Mouse (Mus musculus) neural tube, embryonic 13.5 days (tissue): ENCODE measurements around the gene Pabpc4. TPM values are rescaled to one million over a fixed set of nuclear protein-coding genes. Genes with fewer than 3 reads are reported as not detected.
A peak's percentile ranks its signal among the peaks of the same experiment; 100 is the strongest.
"Not testable (repeated sequence)": the region's sequence is repeated elsewhere in the genome, so short reads cannot be mapped to it uniquely, and the experiment has no call there.

Experiments used
- ATAC-seq: fragments of 200-750 bp; cut with Nextera tagmentation; 2 replicates; pipeline ENCODE4 v1.8.0; 2017; ENCODE audit warnings: low read depth, mild to moderate bottlenecking, moderate TSS enrichment, moderate library complexity
- H3K27ac ChIP-seq: fragments of 300-500 bp; sonication (generic); replicated peaks from 2 replicates; pipeline ENCODE4 v1.5.1; 2015; ENCODE audit warnings: moderate library complexity, mild to moderate bottlenecking, inconsistent platforms
- H3K27me3 ChIP-seq: fragments of 300-500 bp; sonication (generic); 2 replicates; pipeline ENCODE4 v1.6.1; 2015; ENCODE audit warnings: mild to moderate bottlenecking, inconsistent platforms
- H3K36me3 ChIP-seq: fragments of 300-500 bp; sonication (generic); 2 replicates; pipeline ENCODE4 v1.6.1; 2015; ENCODE audit warnings: mild to moderate bottlenecking, inconsistent platforms
- H3K4me1 ChIP-seq: fragments of 300-500 bp; sonication (generic); replicated peaks from 2 replicates; pipeline ENCODE4 v1.6.1; 2015; ENCODE audit warnings: inconsistent platforms
- H3K4me2 ChIP-seq: fragments of 300-500 bp; sonication (generic); 2 replicates; pipeline ENCODE4 v1.6.1; 2015; ENCODE audit warnings: inconsistent platforms, mild to moderate bottlenecking, moderate library complexity
- H3K4me3 ChIP-seq: fragments of 300-500 bp; sonication (generic); 2 replicates; pipeline ENCODE4 v1.5.1; 2015; ENCODE audit warnings: mild to moderate bottlenecking, inconsistent platforms
- H3K9ac ChIP-seq: fragments of 300-500 bp; sonication (generic); 2 replicates; pipeline ENCODE4 v1.6.1; 2015; ENCODE audit warnings: moderate library complexity, mild to moderate bottlenecking, inconsistent platforms
- H3K9me3 ChIP-seq: fragments of 300-500 bp; sonication (generic); 2 replicates; pipeline ENCODE4 v1.6.1; 2016; ENCODE audit warnings: inconsistent platforms
- WGBS: fragments of 180-500 bp; shearing (Covaris S2); methylation state at CpG from one replicate; pipeline ENCODE4 v1.1.7; 2015; 5-methylcytosine and 5-hydroxymethylcytosine counted together
- polyA plus RNA-seq: library from polyadenylated mRNA; unstranded; fragments of >200 nt; fragmentation: Nextera tagmentation; extraction: Ambion mirVana; gene quantifications from 2 replicates; pipeline ENCODE4 v1.2.1, GENCODE M21; 2015

The Pabpc4 gene
- polyA plus RNA-seq, 1 experiment from 2014 or later, result 24.2 TPM

GRCm38 (mm10) chr4:123254617-123255016 is 7.5 kb upstream of the Pabpc4 start:
- ATAC-seq, result peak; percentile 69
- no peak overlapping the region for H3K4me2 ChIP-seq
- no peaks in the 10 kb centered on the region for H3K9me3 ChIP-seq
- no peak overlapping the region for H3K27ac ChIP-seq
- no peak overlapping the region for H3K4me3 ChIP-seq
- H3K36me3 ChIP-seq, result no peaks in the 10 kb centered on the region
- no peak overlapping the region for H3K9ac ChIP-seq
- WGBS, result 17% methylated on average over 5 of the region's 5 CpGs
- no peaks in the 10 kb centered on the region for H3K27me3 ChIP-seq
- H3K4me1 ChIP-seq, result peaks cover 9% of the 10 kb centered on the region; the same call in 1 of the 2 replicates

GRCm38 (mm10) chr4:123260071-123260746 is 1.9 kb upstream of the Pabpc4 start:
- Histone ChIP-seq H3K4me1 (peaks cover 6% of the 10 kb centered on the region), H3K4me3 (no peak overlapping the region), H3K27me3 (no peaks in the 10 kb centered on the region), H3K27ac (no peak overlapping the region), H3K9me3 (no peaks in the 10 kb centered on the region), H3K4me2 (no peak overlapping the region), H3K36me3 (no peaks in the 10 kb centered on the region), H3K9ac (0 out of 2 replicates have a peak overlapping the region, but pooled peaks have one; percentile 26)
- no peak for ATAC-seq
- WGBS, result 32% methylated on average over 8 of the region's 8 CpGs

GRCm38 (mm10) chr4:123271063-123271462 is 8.9 kb downstream of the Pabpc4 start:
- no peak overlapping the region for H3K27ac ChIP-seq
- ATAC-seq, result no peak
- H3K4me1 ChIP-seq, result no peaks in the 10 kb centered on the region
- 92% methylated on average over 3 of the region's 3 CpGs for WGBS
- no peak overlapping the region for H3K4me2 ChIP-seq
- no peak overlapping the region for H3K4me3 ChIP-seq
- no peaks in the 10 kb centered on the region for H3K36me3 ChIP-seq
- H3K27me3 ChIP-seq, result no peaks in the 10 kb centered on the region
- no peaks in the 10 kb centered on the region for H3K9me3 ChIP-seq
- H3K9ac ChIP-seq, result no peak overlapping the region

- no peaks in the 10 kb centered on the region for H3K9me3 ChIP-seq
- H3K4me2 ChIP-seq, result no peak overlapping the region
- no peak overlapping the region for H3K27ac ChIP-seq
- H3K36me3 ChIP-seq, result no peaks in the 10 kb centered on the region
- ATAC-seq, result no peak
- no peak overlapping the region for H3K4me3 ChIP-seq
- H3K27me3 ChIP-seq, result no peaks in the 10 kb centered on the region
- H3K4me1 ChIP-seq, result peaks cover 15% of the 10 kb centered on the region
- no peak overlapping the region for H3K9ac ChIP-seq
- WGBS, result 82% methylated on average over 3 of the region's 3 CpGs
Observed at GRCm38 (mm10) chr4:123280117-123280516, 18.0 kb downstream of the Pabpc4 start.

GRCm38 (mm10) chr4:123282500-123282899 is 20.3 kb downstream of the Pabpc4 start:
- Histone ChIP-seq H3K27ac (no peak overlapping the region), H3K4me3 (peak overlapping the region; percentile 60), H3K4me1 (peaks cover 26% of the 10 kb centered on the region), H3K27me3 (no peaks in the 10 kb centered on the region), H3K36me3 (peaks cover 14% of the 10 kb centered on the region), H3K4me2 (peak overlapping the region; percentile 93), H3K9me3 (no peaks in the 10 kb centered on the region), H3K9ac (peak overlapping the region; percentile 77)
- peak; percentile 88 for ATAC-seq
- under 1% methylated on average over 25 of the region's 25 CpGs for WGBS

GRCm38 (mm10) chr4:123282915-123283674 is 20.9 kb downstream of the Pabpc4 start:
- not testable (repeated sequence) for H3K27me3 ChIP-seq, H3K9me3 ChIP-seq, H3K27ac ChIP-seq
- Histone ChIP-seq H3K4me1 (peaks cover 26% of the 10 kb centered on the region), H3K4me2 (peak overlapping the region; percentile 93), H3K36me3 (peaks cover 19% of the 10 kb centered on the region), H3K4me3 (peak overlapping the region; percentile 60), H3K9ac (peak overlapping the region; percentile 77)
- 1% methylated on average over 46 of the region's 55 CpGs for WGBS
- ATAC-seq, result peak; percentile 69

GRCm38 (mm10) chr4:123283675-123284064 is 21.5 kb downstream of the Pabpc4 start:
- H3K9ac ChIP-seq, result peak overlapping the region; percentile 77
- not testable (repeated sequence) for H3K27ac ChIP-seq, H3K9me3 ChIP-seq, H3K27me3 ChIP-seq
- H3K4me2 ChIP-seq, result peak overlapping the region; percentile 93
- peaks cover 25% of the 10 kb centered on the region for H3K36me3 ChIP-seq
- ATAC-seq, result peak; percentile 64
- H3K4me3 ChIP-seq, result peak overlapping the region; percentile 60
- 1% methylated on average over 13 of the region's 15 CpGs for WGBS
- H3K4me1 ChIP-seq, result peaks cover 26% of the 10 kb centered on the region

- Histone ChIP-seq H3K27me3 (no peaks in the 10 kb centered on the region), H3K4me1 (peaks cover 26% of the 10 kb centered on the region), H3K4me2 (peak overlapping the region; percentile 93), H3K9me3 (no peaks in the 10 kb centered on the region), H3K4me3 (peak overlapping the region; percentile 60), H3K27ac (no peak overlapping the region), H3K9ac (peak overlapping the region; percentile 77), H3K36me3 (peaks cover 38% of the 10 kb centered on the region)
- WGBS, result 85% methylated on average over 6 of the region's 6 CpGs
- ATAC-seq, result no peak
Observed at GRCm38 (mm10) chr4:123284731-123285624, 22.8 kb downstream of the Pabpc4 start.

GRCm38 (mm10) chr4:123286790-123287189 is 24.6 kb downstream of the Pabpc4 start:
- WGBS, result 90% methylated on average over 2 of the region's 2 CpGs
- no peak overlapping the region for H3K9ac ChIP-seq
- H3K4me3 ChIP-seq, result no peak overlapping the region
- H3K4me1 ChIP-seq, result peaks cover 26% of the 10 kb centered on the region
- ATAC-seq, result no peak
- H3K36me3 ChIP-seq, result peaks cover 54% of the 10 kb centered on the region
- no peaks in the 10 kb centered on the region for H3K9me3 ChIP-seq
- H3K27ac ChIP-seq, result no peak overlapping the region
- H3K4me2 ChIP-seq, result no peak overlapping the region
- H3K27me3 ChIP-seq, result no peaks in the 10 kb centered on the region

GRCm38 (mm10) chr4:123289038-123289437 is 26.9 kb downstream of the Pabpc4 start:
- no peaks in the 10 kb centered on the region for H3K9me3 ChIP-seq
- no peak overlapping the region for H3K4me3 ChIP-seq
- WGBS, result 89% methylated on average over 12 of the region's 12 CpGs
- no peak overlapping the region for H3K9ac ChIP-seq
- no peak overlapping the region for H3K4me2 ChIP-seq
- peaks cover 22% of the 10 kb centered on the region for H3K4me1 ChIP-seq
- H3K27me3 ChIP-seq, result no peaks in the 10 kb centered on the region
- H3K36me3 ChIP-seq, result peaks cover 76% of the 10 kb centered on the region
- no peak overlapping the region for H3K27ac ChIP-seq
- no peak for ATAC-seq

- Histone ChIP-seq H3K9ac (no peak overlapping the region), H3K4me2 (no peak overlapping the region), H3K4me3 (no peak overlapping the region), H3K36me3 (peaks cover 96% of the 10 kb centered on the region), H3K27ac (no peak overlapping the region), H3K27me3 (no peaks in the 10 kb centered on the region), H3K4me1 (no peaks in the 10 kb centered on the region), H3K9me3 (no peaks in the 10 kb centered on the region)
- ATAC-seq, result no peak
- 95% methylated on average over 3 of the region's 3 CpGs for WGBS
Observed at GRCm38 (mm10) chr4:123292390-123292789, 30.2 kb downstream of the Pabpc4 start.

- Histone ChIP-seq H3K27ac (no peak overlapping the region), H3K4me2 (no peak overlapping the region), H3K9ac (no peak overlapping the region), H3K9me3 (no peaks in the 10 kb centered on the region), H3K4me1 (no peaks in the 10 kb centered on the region), H3K36me3 (peaks cover 96% of the 10 kb centered on the region), H3K4me3 (no peak overlapping the region), H3K27me3 (no peaks in the 10 kb centered on the region)
- ATAC-seq, result no peak
- 89% methylated on average over 7 of the region's 7 CpGs for WGBS
Observed at GRCm38 (mm10) chr4:123292989-123293388, 30.8 kb downstream of the Pabpc4 start.
